In genomic region chr9:75833189-75833732, GRCm38 (mm10) we compare ENCODE assay signal across 18 mouse cellular contexts. TPM values are rescaled to one million over a fixed set of nuclear protein-coding genes. Genes with fewer than 3 reads are reported as not detected.
A peak's percentile ranks its signal among the peaks of the same experiment; 100 is the strongest.
DNase-seq lines count a peak whose midpoint lies in the region; ATAC-seq and TF ChIP-seq lines count a peak whose summit lies in the region.
"Had no signal": no experiment of that assay in that cellular context is flagged by ENCODE, and none has a peak within 500 bp of the region (broad histone marks: within the 10 kb centered on the region; RNA-seq: fewer than 3 reads in every experiment).

No protein-coding gene starts in this region.

- H3K4me1 ChIP-seq in hindbrain, embryonic 11.5 days (replicated peaks; ENCODE audit: control insufficient read depth, insufficient read depth, low read length): no peaks in the 10 kb centered on the region
- H3K4me1 ChIP-seq in hindbrain, embryonic 16.5 days (ENCODE audit: control insufficient read depth, insufficient read depth, low read depth, low read length): no peaks in the 10 kb centered on the region
- H3K4me1 ChIP-seq in lung, embryonic 14.5 days (ENCODE audit: insufficient read depth): no peaks in the 10 kb centered on the region
- H3K4me1 ChIP-seq: forebrain, embryonic 15.5 days had no signal

- WGBS in hindbrain, embryonic 11.5 days: 77% methylated on average over 5 of the region's 5 CpGs
- 87% methylated on average over 5 of the region's 5 CpGs for WGBS in hindbrain, embryonic 16.5 days
- WGBS in lung, embryonic 14.5 days: 77% methylated on average over 5 of the region's 5 CpGs

- no peak; the same call in 1 of the 2 replicates for ATAC-seq in hindbrain, embryonic 11.5 days (ENCODE audit: low FRiP score)
- no peak for ATAC-seq in hindbrain, embryonic 16.5 days
- peak; percentile 58; the same call in 1 of the 2 replicates for ATAC-seq in lung, embryonic 14.5 days (ENCODE audit: insufficient read depth)
- ATAC-seq: forebrain, embryonic 15.5 days had no signal

- no peak overlapping the region for H3K4me2 ChIP-seq in hindbrain, embryonic 11.5 days (replicated peaks; ENCODE audit: low read depth, low read length)
- no peak overlapping the region for H3K4me2 ChIP-seq in hindbrain, embryonic 16.5 days (ENCODE audit: low read length)
- no peak overlapping the region for H3K4me2 ChIP-seq in lung, embryonic 14.5 days
- H3K4me2 ChIP-seq: forebrain, embryonic 15.5 days; limb, embryonic 13.5 days had no signal

- H3K27me3 ChIP-seq in hindbrain, embryonic 11.5 days (ENCODE audit: control insufficient read depth, insufficient read depth, low read length): no peaks in the 10 kb centered on the region
- H3K27me3 ChIP-seq in hindbrain, embryonic 16.5 days (replicated peaks; ENCODE audit: control insufficient read depth, insufficient read depth, low read length): no peaks in the 10 kb centered on the region
- H3K27me3 ChIP-seq in lung, embryonic 14.5 days (ENCODE audit: insufficient read depth, low read length): no peaks in the 10 kb centered on the region
- H3K27me3 ChIP-seq: CH12.LX; forebrain, embryonic 15.5 days; limb, embryonic 13.5 days had no signal

- H3K9me3 ChIP-seq in hindbrain, embryonic 11.5 days (ENCODE audit: control insufficient read depth, low read length): no peaks in the 10 kb centered on the region
- H3K9me3 ChIP-seq in hindbrain, embryonic 16.5 days (ENCODE audit: control insufficient read depth, low read length): no peaks in the 10 kb centered on the region
- H3K9me3 ChIP-seq in lung, embryonic 14.5 days (ENCODE audit: low read depth, low read length): no peaks in the 10 kb centered on the region
- H3K9me3 ChIP-seq: forebrain, embryonic 15.5 days; limb, embryonic 13.5 days had no signal

- H3K36me3 ChIP-seq in hindbrain, embryonic 11.5 days (ENCODE audit: control insufficient read depth, insufficient read depth, low read length): no peaks in the 10 kb centered on the region
- H3K36me3 ChIP-seq in hindbrain, embryonic 16.5 days (ENCODE audit: control insufficient read depth, insufficient read depth, low read length): no peaks in the 10 kb centered on the region
- H3K36me3 ChIP-seq in lung, embryonic 14.5 days (ENCODE audit: insufficient read depth): peaks cover 3% of the 10 kb centered on the region; the same call in 1 of the 2 replicates
- H3K36me3 ChIP-seq: forebrain, embryonic 15.5 days; limb, embryonic 13.5 days had no signal

- H3K4me3 ChIP-seq in hindbrain, embryonic 11.5 days (ENCODE audit: low read depth, low read length): no peak overlapping the region
- H3K4me3 ChIP-seq in hindbrain, embryonic 16.5 days (ENCODE audit: low read length): no peak overlapping the region
- no peak overlapping the region for H3K4me3 ChIP-seq in lung, embryonic 14.5 days (ENCODE audit: low read depth, low read length)
- no peak overlapping the region for H3K4me3 ChIP-seq in layer of hippocampus, adult 2 months
- H3K4me3 ChIP-seq: forebrain, embryonic 15.5 days; limb, embryonic 13.5 days had no signal

- H3K9ac ChIP-seq in hindbrain, embryonic 11.5 days (ENCODE audit: low read depth, low read length): no peak overlapping the region
- no peak overlapping the region for H3K9ac ChIP-seq in hindbrain, embryonic 16.5 days (ENCODE audit: low read depth, low read length)
- H3K9ac ChIP-seq in lung, embryonic 14.5 days: no peak overlapping the region
- H3K9ac ChIP-seq: forebrain, embryonic 15.5 days; limb, embryonic 13.5 days had no signal

- TF ChIP-seq CTCF in lung, embryonic 14.5 days (IDR thresholded peaks at IDR 0.05; ENCODE audit: low read depth): no peak
- no peak for TF ChIP-seq CTCF in layer of hippocampus, adult 2 months (conservative IDR thresholded peaks at IDR 0.05)

- peak; percentile 24 for DNase-seq in embryo, embryonic 11 days
- no peak for DNase-seq in embryo, embryonic 9.5 days (ENCODE audit: extremely low spot score)
- peak; percentile 11 for DNase-seq in hindbrain, embryonic 11.5 days (ENCODE audit: low spot score)
- DNase-seq in lung, embryonic 14.5 days: peak; percentile 64
- DNase-seq in lung, postnatal 36 days: no peak
- DNase-seq in skeletal muscle tissue, adult 2 months (ENCODE audit: low read depth, low spot score): peak; percentile 20
- no peak for DNase-seq in layer of hippocampus, adult 2 months (ENCODE audit: low spot score in 2 of 2)
- DNase-seq: adrenal gland, adult 2 months; cerebellum, adult 9-11 months; kidney, postnatal 25 days; right cerebral cortex, postnatal 14 days; thymus, postnatal 14 days had no signal

- no peak overlapping the region for H3K27ac ChIP-seq in hindbrain, embryonic 11.5 days (ENCODE audit: low read depth, low read length)
- no peak overlapping the region for H3K27ac ChIP-seq in hindbrain, embryonic 16.5 days (ENCODE audit: low read depth, low read length)
- no peak overlapping the region for H3K27ac ChIP-seq in lung, embryonic 14.5 days (ENCODE audit: low read depth)
- H3K27ac ChIP-seq in layer of hippocampus, adult 2 months: no peak overlapping the region
- H3K27ac ChIP-seq: forebrain, embryonic 15.5 days; limb, embryonic 13.5 days; stomach, postnatal 0 days had no signal

RNA-seq across cellular contexts. Expression of gene Bmp5, which starts 58.1 kb away (rescaled TPM):
- 4.8 and 5.1 TPM in 2 replicates for polyA plus RNA-seq in hindbrain, embryonic 11.5 days (2014; fragmentation: Nextera tagmentation; extraction: Ambion mirVana)
- 2.7 and 2.9 TPM in 2 replicates for polyA plus RNA-seq in hindbrain, embryonic 16.5 days (2015; fragmentation: Nextera tagmentation; extraction: Ambion mirVana)
- 37.6 and 39.0 TPM in 2 replicates for polyA plus RNA-seq in lung, embryonic 14.5 days (2014; fragmentation: Nextera tagmentation; extraction: Ambion mirVana)
- total RNA-seq in layer of hippocampus, adult 2 months (2021): 1 to 10 TPM in 1 of 2 experiments, under 1 TPM in 1; 0.81 to 1.2 TPM
- total RNA-seq: CH12.LX; megakaryocyte-erythroid progenitor cell, adult 5-6 weeks had no signal

Comparison
In these comparisons a context has a peak if more than half of its experiments do, and no peak if none do; other contexts are left out.
1. DNase-seq: peak in embryo, embryonic 11 days (single experiment), hindbrain, embryonic 11.5 days (single experiment), lung, embryonic 14.5 days (single experiment) and skeletal muscle tissue, adult 2 months (single experiment); none in embryo, embryonic 9.5 days (single experiment), lung, postnatal 36 days (single experiment) and layer of hippocampus, adult 2 months (0 of 2).